Mouse (Mus musculus): ENCODE measurements around the gene Arl3. TPM values are rescaled to one million over a fixed set of nuclear protein-coding genes. Genes with fewer than 3 reads are reported as not detected.

The Arl3 gene
- polyA plus RNA-seq, 1 experiment, result 21.6 TPM

DNA sequence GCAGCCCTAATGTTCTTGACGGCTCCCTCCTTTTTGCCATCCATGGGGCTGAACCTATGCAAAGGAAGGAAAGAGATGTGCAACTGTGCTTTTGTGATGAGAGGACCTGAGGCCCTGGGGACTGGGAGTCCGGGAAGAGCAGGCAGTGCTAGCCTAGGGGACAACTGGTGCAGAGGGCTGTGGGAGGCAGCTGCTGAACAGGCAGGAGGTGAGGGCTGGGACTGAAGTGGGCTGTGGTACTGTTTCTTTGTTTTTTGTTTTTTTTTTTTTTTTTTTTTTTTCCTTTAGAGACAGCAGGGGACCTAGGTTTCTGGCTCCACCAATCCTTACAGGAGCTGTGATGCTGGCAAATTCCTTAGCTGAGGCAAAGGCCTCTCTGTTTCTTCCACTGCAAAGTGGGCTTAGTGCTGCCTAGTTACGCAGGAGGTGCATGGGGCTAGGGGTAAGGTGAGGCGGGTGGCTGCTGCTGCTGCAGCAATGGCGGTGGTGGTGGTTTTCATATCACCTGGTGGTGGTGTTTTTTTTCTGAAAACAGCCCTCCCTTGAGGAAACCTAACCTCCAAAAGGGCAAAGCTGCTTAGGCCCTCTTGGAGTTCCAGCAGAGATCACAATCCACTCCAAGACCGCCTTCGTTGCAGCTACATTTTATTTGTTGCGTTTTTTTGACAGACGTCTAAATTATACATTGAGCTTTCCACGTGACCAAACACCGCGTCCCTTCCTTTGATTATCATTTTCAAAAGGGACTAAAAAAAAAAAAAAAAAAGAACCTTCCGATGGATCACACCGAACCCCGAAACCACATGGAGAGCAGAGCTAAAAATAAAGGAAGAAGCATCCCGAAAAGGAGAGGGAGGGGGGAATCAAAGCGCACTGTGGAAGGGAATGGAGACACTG lies 45.1 kb downstream of the Arl3 start:
- 33% methylated on average over 17 of the region's 17 CpGs for WGBS
- H3K4me1 ChIP-seq (replicated peaks; ENCODE audit: control insufficient read depth, insufficient read depth, low read length), result peaks cover 87% of the 10 kb centered on the region
- TF ChIP-seq POLR2A (IDR thresholded peaks at IDR 0.05; ENCODE audit: control insufficient read depth, extremely low read depth, insufficient read depth, low read length, poor library complexity), result no peak
- 0 out of 2 replicates have a peak, but pooled peaks have one; percentile 14 for TF ChIP-seq CTCF (IDR thresholded peaks at IDR 0.05; ENCODE audit: borderline replicate concordance, control insufficient read depth, extremely low read depth, insufficient read depth, low read length, poor library complexity)
- H3K27me3 ChIP-seq (ENCODE audit: control insufficient read depth, insufficient read depth, low read length), result no peaks in the 10 kb centered on the region
- peak overlapping the region; percentile 51 for H3K4me3 ChIP-seq (ENCODE audit: control insufficient read depth, insufficient read depth, low read length)
- peak overlapping the region; percentile 53 for H3K27ac ChIP-seq (ENCODE audit: control insufficient read depth, insufficient read depth, low read length)
- DNase-seq, result peak; percentile 49
- no peaks in the 10 kb centered on the region for H3K36me3 ChIP-seq (ENCODE audit: control insufficient read depth, insufficient read depth, low read length)

DNA sequence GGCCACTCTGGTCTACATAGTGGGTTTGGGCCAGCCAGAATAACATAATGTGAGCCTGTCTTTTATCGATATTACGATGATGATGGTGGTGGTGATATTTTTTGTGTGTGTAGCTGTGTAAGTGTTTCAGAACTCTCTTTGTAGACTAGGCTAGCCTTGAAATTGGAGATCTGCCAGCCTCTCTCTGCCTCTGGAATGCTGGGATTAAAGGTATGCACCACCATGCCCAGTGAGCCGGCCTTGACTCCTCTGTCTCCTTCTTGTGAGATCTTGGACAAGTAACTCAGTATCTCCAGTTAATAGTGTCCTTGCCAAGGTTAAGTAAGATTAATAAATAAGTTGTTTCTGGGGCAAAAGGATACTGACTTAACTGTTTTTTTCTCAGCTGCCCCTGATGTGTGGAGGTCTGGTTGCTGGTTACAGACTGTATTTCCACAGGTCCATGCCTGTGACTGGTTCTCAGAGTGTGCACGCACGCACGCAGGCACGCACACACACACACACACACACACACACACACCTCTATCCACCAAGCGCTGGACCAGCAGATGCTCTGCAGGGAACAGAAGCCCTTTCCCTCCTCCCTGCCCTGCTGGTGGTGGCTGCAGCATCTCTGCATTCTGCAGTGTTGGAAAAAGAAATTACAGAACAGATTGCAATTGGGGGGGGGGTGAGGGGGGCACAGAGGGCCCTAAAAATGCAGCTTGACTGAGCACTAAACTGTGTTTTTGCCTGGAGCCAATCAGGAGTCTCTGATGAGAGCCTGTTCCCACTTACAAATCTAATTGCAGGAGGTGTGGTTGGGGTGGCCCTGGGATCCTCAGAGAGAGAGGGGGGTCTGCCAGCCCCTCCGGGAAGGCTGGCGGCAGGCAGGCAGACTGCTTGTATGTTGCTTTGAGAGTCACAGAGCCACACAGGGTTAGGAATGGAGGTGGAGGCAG lies 47.0 kb downstream of the Arl3 start:
- Histone ChIP-seq H3K27me3 (ENCODE audit: control insufficient read depth, insufficient read depth, low read length) (no peaks in the 10 kb centered on the region), H3K4me3 (ENCODE audit: control insufficient read depth, insufficient read depth, low read length) (no peak overlapping the region), H3K4me1 (replicated peaks; ENCODE audit: control insufficient read depth, insufficient read depth, low read length) (peaks cover 80% of the 10 kb centered on the region), H3K27ac (ENCODE audit: control insufficient read depth, insufficient read depth, low read length) (no peak overlapping the region), H3K36me3 (ENCODE audit: control insufficient read depth, insufficient read depth, low read length) (no peaks in the 10 kb centered on the region)
- no peak for DNase-seq
- WGBS, result 97% methylated on average over 10 of the region's 10 CpGs
- TF ChIP-seq POLR2A (IDR thresholded peaks at IDR 0.05; ENCODE audit: control insufficient read depth, extremely low read depth, insufficient read depth, low read length, poor library complexity) (no peak), CTCF (IDR thresholded peaks at IDR 0.05; ENCODE audit: borderline replicate concordance, control insufficient read depth, extremely low read depth, insufficient read depth, low read length, poor library complexity) (no peak)

DNA sequence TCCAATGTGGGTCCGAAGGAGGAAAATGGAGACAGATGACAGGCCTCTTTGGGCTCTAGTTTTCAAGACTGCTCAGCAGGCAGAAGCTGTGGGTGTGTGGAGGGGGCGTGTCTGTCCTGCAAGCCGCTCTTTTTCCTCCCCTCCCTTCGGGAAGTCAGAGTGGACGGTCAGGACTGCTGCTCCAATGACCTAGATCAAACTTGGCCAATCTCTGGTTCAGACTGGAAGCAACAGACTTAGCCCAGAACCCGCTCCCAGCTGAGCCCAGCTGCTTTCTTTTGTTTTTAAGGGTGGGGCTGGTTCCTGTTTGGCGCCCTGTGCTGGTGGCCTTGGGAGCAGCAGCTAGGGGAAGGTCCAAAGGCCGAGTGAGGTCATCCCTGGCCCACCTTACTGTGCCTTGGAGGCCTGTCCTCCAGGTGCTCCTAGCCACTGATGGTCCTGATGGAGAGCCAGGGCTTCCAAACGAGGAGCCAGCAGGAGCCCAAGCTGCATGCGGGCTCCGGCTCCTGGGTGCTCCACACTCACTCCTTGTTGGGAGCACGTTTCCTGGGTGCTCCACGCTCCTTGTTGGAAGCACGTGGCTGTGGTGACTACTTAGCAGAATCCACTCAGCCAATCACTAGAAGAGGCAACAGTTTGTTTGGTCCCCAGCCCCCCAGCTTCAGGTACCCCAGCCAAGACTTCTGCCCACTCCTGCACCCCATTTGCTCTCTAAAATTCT lies 48.2 kb downstream of the Arl3 start:
- H3K27me3 ChIP-seq (ENCODE audit: control insufficient read depth, insufficient read depth, low read length), result no peaks in the 10 kb centered on the region
- H3K27ac ChIP-seq (ENCODE audit: control insufficient read depth, insufficient read depth, low read length), result no peak overlapping the region
- H3K4me1 ChIP-seq (replicated peaks; ENCODE audit: control insufficient read depth, insufficient read depth, low read length), result peaks cover 77% of the 10 kb centered on the region
- no peaks in the 10 kb centered on the region for H3K36me3 ChIP-seq (ENCODE audit: control insufficient read depth, insufficient read depth, low read length)
- 55% methylated on average over 14 of the region's 14 CpGs for WGBS
- TF ChIP-seq POLR2A (IDR thresholded peaks at IDR 0.05; ENCODE audit: control insufficient read depth, extremely low read depth, insufficient read depth, low read length, poor library complexity), result no peak
- TF ChIP-seq CTCF (IDR thresholded peaks at IDR 0.05; ENCODE audit: borderline replicate concordance, control insufficient read depth, extremely low read depth, insufficient read depth, low read length, poor library complexity), result no peak
- DNase-seq, result no peak
- H3K4me3 ChIP-seq (ENCODE audit: control insufficient read depth, insufficient read depth, low read length), result no peak overlapping the region

DNA sequence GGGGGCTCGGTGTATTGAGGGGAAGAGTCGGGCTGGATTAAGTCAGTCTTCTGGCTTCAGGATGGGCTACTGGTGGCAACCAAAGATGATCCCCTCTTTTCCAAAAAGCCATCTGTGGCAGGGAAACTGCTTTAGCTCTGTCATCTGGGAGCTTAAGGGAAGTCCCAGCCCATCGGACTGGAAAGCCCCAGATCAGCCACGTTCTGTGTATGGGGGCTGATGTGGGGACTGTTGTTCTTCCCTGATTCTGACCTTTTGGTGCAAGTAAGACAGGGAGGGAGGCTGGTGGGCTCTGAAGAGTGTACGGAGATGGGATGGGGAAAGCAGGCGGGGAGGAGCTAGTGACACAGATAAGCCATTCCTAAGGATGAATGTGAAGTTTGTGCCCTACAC lies 48.9 kb downstream of the Arl3 start:
- DNase-seq, result no peak
- H3K36me3 ChIP-seq (ENCODE audit: control insufficient read depth, insufficient read depth, low read length), result no peaks in the 10 kb centered on the region
- H3K4me3 ChIP-seq (ENCODE audit: control insufficient read depth, insufficient read depth, low read length), result no peak overlapping the region
- TF ChIP-seq CTCF (IDR thresholded peaks at IDR 0.05; ENCODE audit: borderline replicate concordance, control insufficient read depth, extremely low read depth, insufficient read depth, low read length, poor library complexity), result no peak
- TF ChIP-seq POLR2A (IDR thresholded peaks at IDR 0.05; ENCODE audit: control insufficient read depth, extremely low read depth, insufficient read depth, low read length, poor library complexity), result no peak
- WGBS, result 49% methylated on average over 6 of the region's 6 CpGs
- no peak overlapping the region for H3K27ac ChIP-seq (ENCODE audit: control insufficient read depth, insufficient read depth, low read length)
- H3K27me3 ChIP-seq (ENCODE audit: control insufficient read depth, insufficient read depth, low read length), result no peaks in the 10 kb centered on the region
- H3K4me1 ChIP-seq (replicated peaks; ENCODE audit: control insufficient read depth, insufficient read depth, low read length), result peaks cover 76% of the 10 kb centered on the region

DNA sequence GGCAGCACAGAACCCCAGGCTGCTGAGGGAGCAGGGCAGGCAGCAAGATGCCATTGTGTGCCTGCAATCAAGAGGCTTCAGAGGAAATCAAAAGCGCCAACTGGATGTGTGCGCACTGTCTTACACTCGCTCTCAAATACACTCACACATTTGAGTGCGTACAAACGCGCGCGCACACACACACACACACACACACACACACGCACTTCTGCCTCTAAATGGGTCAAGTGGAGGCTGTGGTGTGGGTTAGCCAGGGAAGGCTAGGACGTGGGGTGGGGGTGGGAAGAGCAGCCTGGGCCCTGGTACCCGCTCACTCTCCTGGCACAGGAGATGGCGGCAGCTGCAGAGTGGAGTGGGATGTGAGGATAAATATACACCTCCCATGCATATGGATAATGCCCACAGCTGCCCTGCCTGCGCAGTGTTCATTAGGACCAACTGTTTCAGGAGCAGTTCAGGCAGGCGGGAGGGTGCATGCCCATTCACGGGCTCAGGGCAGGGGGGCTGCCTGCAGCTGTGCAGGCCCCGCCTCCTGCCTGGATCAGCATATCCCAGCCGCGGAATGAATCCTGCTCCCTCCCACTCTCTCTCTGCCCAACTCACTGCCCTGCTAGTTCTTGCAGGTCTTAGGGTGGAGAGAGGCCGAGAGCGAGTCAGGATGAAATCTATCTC lies 49.4 kb downstream of the Arl3 start:
- H3K4me3 ChIP-seq (ENCODE audit: control insufficient read depth, insufficient read depth, low read length), result no peak overlapping the region
- no peaks in the 10 kb centered on the region for H3K27me3 ChIP-seq (ENCODE audit: control insufficient read depth, insufficient read depth, low read length)
- TF ChIP-seq POLR2A (IDR thresholded peaks at IDR 0.05; ENCODE audit: control insufficient read depth, extremely low read depth, insufficient read depth, low read length, poor library complexity) (no peak), CTCF (IDR thresholded peaks at IDR 0.05; ENCODE audit: borderline replicate concordance, control insufficient read depth, extremely low read depth, insufficient read depth, low read length, poor library complexity) (no peak)
- no peak overlapping the region for H3K27ac ChIP-seq (ENCODE audit: control insufficient read depth, insufficient read depth, low read length)
- H3K4me1 ChIP-seq (replicated peaks; ENCODE audit: control insufficient read depth, insufficient read depth, low read length), result peaks cover 76% of the 10 kb centered on the region
- peak; percentile 37 for DNase-seq
- H3K36me3 ChIP-seq (ENCODE audit: control insufficient read depth, insufficient read depth, low read length), result no peaks in the 10 kb centered on the region
- 38% methylated on average over 20 of the region's 20 CpGs for WGBS

All from thymus, adult 2 months (tissue).